9 mouse cellular contexts compared by ENCODE assay signal in the genomic region with DNA sequence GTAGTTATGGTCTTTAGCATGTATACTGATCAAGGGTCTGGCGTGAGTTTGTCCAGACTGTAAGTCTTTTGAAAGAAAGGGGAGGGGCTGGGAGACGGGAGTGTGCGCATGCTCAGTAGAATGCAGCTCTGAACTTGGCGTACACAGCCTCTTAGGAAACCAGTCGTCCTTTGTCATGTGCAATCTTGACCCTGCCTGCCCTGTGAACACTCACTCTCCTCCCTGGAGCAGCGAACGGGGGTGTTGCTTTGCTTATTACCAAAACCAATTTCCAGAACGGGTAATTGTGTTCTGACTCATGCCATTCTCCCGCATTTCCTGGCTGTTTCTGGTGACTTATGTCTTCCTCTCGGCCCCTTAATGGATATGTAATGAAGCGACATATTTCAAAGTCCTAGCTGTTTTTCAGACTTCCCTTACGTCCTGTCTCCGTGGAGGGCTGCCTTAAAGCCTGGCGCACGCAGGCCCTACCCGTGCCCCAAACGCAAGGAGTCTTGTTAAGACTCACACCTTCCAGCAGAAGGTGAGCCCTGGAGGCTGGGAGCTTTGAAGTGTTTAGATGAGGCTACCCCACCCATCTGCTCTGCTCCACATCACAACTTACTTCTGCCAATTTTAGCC.
DNase-seq lines count a peak whose midpoint lies in the region; ATAC-seq and TF ChIP-seq lines count a peak whose summit lies in the region.
"Had no signal": no experiment of that assay in that cellular context is flagged by ENCODE, and none has a peak within 500 bp of the region (broad histone marks: within the 10 kb centered on the region; RNA-seq: fewer than 3 reads in every experiment).

No protein-coding gene starts in this region.

- no peak for TF ChIP-seq CTCF in gastrocnemius, adult 2 months (IDR thresholded peaks at IDR 0.05)

- H3K27ac ChIP-seq in gastrocnemius, adult 2 months: peak overlapping the region; percentile 12; the same call in 1 of the 2 replicates
- H3K27ac ChIP-seq in forebrain, embryonic 14.5 days (ENCODE audit: low read depth, low read length): no peak overlapping the region
- H3K27ac ChIP-seq: embryonic facial prominence, embryonic 12.5 days had no signal

- DNase-seq in embryo, embryonic 10 days (ENCODE audit: low spot score): peak; percentile 42
- DNase-seq in embryo, embryonic 9.5 days (ENCODE audit: extremely low spot score): no peak
- peak; percentile 50 for DNase-seq in gastrocnemius, adult 2 months
- peak; percentile 67 for DNase-seq in kidney, adult 9 months
- peak; percentile 43 for DNase-seq in lung, postnatal 25 days (ENCODE audit: low spot score)
- no peak for DNase-seq in layer of hippocampus, adult 8-10 months (ENCODE audit: low spot score in 2 of 2)
- no peak for DNase-seq in left cerebral cortex, postnatal 36 days (ENCODE audit: low spot score in 2 of 2)
- no peak for DNase-seq in forebrain, embryonic 14.5 days (ENCODE audit: low spot score)

- 74% methylated on average over 17 of the region's 17 CpGs for WGBS in forebrain, embryonic 14.5 days

- H3K9me3 ChIP-seq in forebrain, embryonic 14.5 days (replicated peaks; ENCODE audit: control insufficient read depth, low read length): no peaks in the 10 kb centered on the region
- H3K9me3 ChIP-seq: embryonic facial prominence, embryonic 12.5 days had no signal

- H3K27me3 ChIP-seq in forebrain, embryonic 14.5 days (replicated peaks; ENCODE audit: control insufficient read depth, insufficient read depth, low read length): no peaks in the 10 kb centered on the region
- H3K27me3 ChIP-seq: embryonic facial prominence, embryonic 12.5 days had no signal

- peak overlapping the region; percentile 54 for H3K4me3 ChIP-seq in gastrocnemius, adult 2 months
- H3K4me3 ChIP-seq in forebrain, embryonic 14.5 days (ENCODE audit: low read depth, low read length): no peak overlapping the region
- H3K4me3 ChIP-seq: embryonic facial prominence, embryonic 12.5 days had no signal

- ATAC-seq in forebrain, embryonic 14.5 days: no peak

- no peaks in the 10 kb centered on the region for H3K36me3 ChIP-seq in forebrain, embryonic 14.5 days (ENCODE audit: control insufficient read depth, insufficient read depth, low read length)
- H3K36me3 ChIP-seq: embryonic facial prominence, embryonic 12.5 days had no signal

- H3K4me2 ChIP-seq in forebrain, embryonic 14.5 days (ENCODE audit: low read length): no peak overlapping the region
- H3K4me2 ChIP-seq: embryonic facial prominence, embryonic 12.5 days had no signal

- H3K4me1 ChIP-seq in forebrain, embryonic 14.5 days (ENCODE audit: control insufficient read depth, insufficient read depth, low read length): peaks cover 5% of the 10 kb centered on the region; the same call in 1 of the 2 replicates

- H3K9ac ChIP-seq in forebrain, embryonic 14.5 days (ENCODE audit: low read length): no peak overlapping the region
- H3K9ac ChIP-seq: embryonic facial prominence, embryonic 12.5 days had no signal

- intact Hi-C loops in gastrocnemius, adult 2 months (cut with DNase I): no loop called here
- intact Hi-C loops in left cerebral cortex, postnatal 36 days (cut with DNase I): no loop called here

Comparison
In these comparisons a context has a peak if more than half of its experiments do, and no peak if none do; other contexts are left out.
1. DNase-seq: peak in embryo, embryonic 10 days (single experiment), gastrocnemius, adult 2 months (single experiment), kidney, adult 9 months (single experiment) and lung, postnatal 25 days (single experiment); none in embryo, embryonic 9.5 days (single experiment), layer of hippocampus, adult 8-10 months (0 of 2), left cerebral cortex, postnatal 36 days (0 of 2) and forebrain, embryonic 14.5 days (single experiment).